Mouse (Mus musculus) forebrain, embryonic 15.5 days (tissue): Measurements from ENCODE around the gene Pxmp4. TPM values are rescaled to one million over a fixed set of nuclear protein-coding genes. Genes with fewer than 3 reads are reported as not detected.

ENCODE experiments used
- ATAC-seq: fragments of 200-750 bp; cut with Nextera tagmentation; replicated peaks from 2 replicates; pipeline ENCODE4 v1.8.0; 2017; ENCODE audit warnings: mild to moderate bottlenecking, moderate TSS enrichment, moderate library complexity
- H3K27ac ChIP-seq: fragments of 300-500 bp; sonication (generic); replicated peaks from 2 replicates; pipeline ENCODE4 v1.5.1; 2015; ENCODE audit warnings: mild to moderate bottlenecking, inconsistent platforms
- H3K27me3 ChIP-seq: fragments of 300-500 bp; sonication (generic); 2 replicates; pipeline ENCODE4 v1.6.1; 2015; ENCODE audit warnings: inconsistent platforms
- H3K36me3 ChIP-seq: fragments of 300-500 bp; sonication (generic); 2 replicates; pipeline ENCODE4 v1.6.1; 2015; ENCODE audit warnings: mild to moderate bottlenecking, inconsistent platforms
- H3K4me1 ChIP-seq: fragments of 300-500 bp; sonication (generic); 2 replicates; pipeline ENCODE4 v1.6.1; 2015; ENCODE audit warnings: inconsistent platforms
- H3K4me2 ChIP-seq: fragments of 300-500 bp; sonication (generic); replicated peaks from 2 replicates; pipeline ENCODE4 v1.6.1; 2015; ENCODE audit warnings: mild to moderate bottlenecking, inconsistent platforms
- H3K4me3 ChIP-seq: fragments of 300-500 bp; sonication (generic); 2 replicates; pipeline ENCODE4 v1.5.1; 2015; ENCODE audit warnings: mild to moderate bottlenecking, inconsistent platforms
- H3K9ac ChIP-seq: fragments of 300-500 bp; sonication (generic); replicated peaks from 2 replicates; pipeline ENCODE4 v1.6.1; 2015; ENCODE audit warnings: mild to moderate bottlenecking, inconsistent platforms
- H3K9me3 ChIP-seq: fragments of 300-500 bp; sonication (generic); 2 replicates; pipeline ENCODE4 v1.6.1; 2016; ENCODE audit warnings: inconsistent platforms
- WGBS: fragments of 180-500 bp; shearing (Covaris S2); methylation state at CpG from one replicate; pipeline ENCODE4 v1.1.7; 2015; ENCODE audit warnings: mixed read lengths; 5-methylcytosine and 5-hydroxymethylcytosine counted together
- polyA plus RNA-seq: library from polyadenylated mRNA; unstranded; fragments of >200 nt; fragmentation: Nextera tagmentation; extraction: Ambion mirVana; gene quantifications from 2 replicates; pipeline ENCODE4 v1.2.1, GENCODE M21; 2015

Pxmp4 gene
- polyA plus RNA-seq, 1 experiment from 2014 or later, result 13.4 TPM

GRCm38 (mm10) chr2:154568329-154569070 is 35.0 kb downstream of the Pxmp4 start:
- H3K9ac ChIP-seq, result peak overlapping the region; percentile 55
- H3K27ac ChIP-seq, result peak overlapping the region; percentile 73
- peak; percentile 10 for ATAC-seq
- no peaks in the 10 kb centered on the region for H3K9me3 ChIP-seq
- peak overlapping the region; percentile 90 for H3K4me2 ChIP-seq
- H3K4me1 ChIP-seq, result peaks cover 53% of the 10 kb centered on the region
- H3K4me3 ChIP-seq, result peak overlapping the region; percentile 88
- WGBS, result 2% methylated on average over 10 of the region's 10 CpGs
- H3K36me3 ChIP-seq, result no peaks in the 10 kb centered on the region
- no peaks in the 10 kb centered on the region for H3K27me3 ChIP-seq

DNA sequence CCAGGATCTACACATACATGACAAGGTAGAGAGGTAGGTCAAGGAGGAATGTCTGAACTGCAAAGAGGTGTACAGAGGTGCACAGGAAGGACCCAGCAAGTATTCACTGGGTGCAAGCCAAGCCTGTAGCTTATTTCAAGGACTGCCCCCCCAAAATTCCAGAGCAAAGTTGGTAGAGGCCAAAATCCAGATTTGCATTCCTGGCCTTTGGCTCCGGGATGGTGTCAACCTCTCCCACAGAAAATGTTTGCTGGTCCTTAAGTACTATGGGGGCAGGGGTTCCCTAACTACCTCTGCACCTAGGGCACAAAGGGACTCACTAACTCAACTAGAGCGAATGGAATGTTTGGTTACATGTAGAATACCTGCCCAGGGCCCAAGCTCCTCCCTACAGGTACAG is 35.7 kb downstream of the Pxmp4 start:
- WGBS, result 62% methylated on average over 2 of the region's 2 CpGs
- Histone ChIP-seq H3K4me3 (peak overlapping the region; percentile 88), H3K9me3 (no peaks in the 10 kb centered on the region), H3K27ac (peak overlapping the region; percentile 73), H3K27me3 (no peaks in the 10 kb centered on the region), H3K4me2 (peak overlapping the region; percentile 90), H3K9ac (no peak overlapping the region), H3K4me1 (peaks cover 53% of the 10 kb centered on the region), H3K36me3 (no peaks in the 10 kb centered on the region)
- no peak for ATAC-seq

GRCm38 (mm10) chr2:154566641-154567040 is 36.9 kb downstream of the Pxmp4 start:
- no peak overlapping the region; the same call in 1 of the 2 replicates for H3K27ac ChIP-seq
- ATAC-seq, result no peak
- peaks cover 53% of the 10 kb centered on the region for H3K4me1 ChIP-seq
- 53% methylated on average over 8 of the region's 8 CpGs for WGBS
- no peaks in the 10 kb centered on the region for H3K36me3 ChIP-seq
- no peaks in the 10 kb centered on the region for H3K9me3 ChIP-seq
- no peak overlapping the region for H3K4me3 ChIP-seq
- H3K27me3 ChIP-seq, result no peaks in the 10 kb centered on the region
- no peak overlapping the region for H3K4me2 ChIP-seq
- H3K9ac ChIP-seq, result no peak overlapping the region

- H3K27ac ChIP-seq, result peak overlapping the region; percentile 46
- H3K9me3 ChIP-seq, result no peaks in the 10 kb centered on the region
- H3K4me1 ChIP-seq, result peaks cover 49% of the 10 kb centered on the region
- no peaks in the 10 kb centered on the region for H3K36me3 ChIP-seq
- no peak overlapping the region for H3K9ac ChIP-seq
- 56% methylated on average over 3 of the region's 3 CpGs for WGBS
- ATAC-seq, result no peak
- H3K4me2 ChIP-seq, result no peak overlapping the region
- no peaks in the 10 kb centered on the region for H3K27me3 ChIP-seq
- no peak overlapping the region for H3K4me3 ChIP-seq
Observed at GRCm38 (mm10) chr2:154565562-154565961, 37.9 kb downstream of the Pxmp4 start.

DNA sequence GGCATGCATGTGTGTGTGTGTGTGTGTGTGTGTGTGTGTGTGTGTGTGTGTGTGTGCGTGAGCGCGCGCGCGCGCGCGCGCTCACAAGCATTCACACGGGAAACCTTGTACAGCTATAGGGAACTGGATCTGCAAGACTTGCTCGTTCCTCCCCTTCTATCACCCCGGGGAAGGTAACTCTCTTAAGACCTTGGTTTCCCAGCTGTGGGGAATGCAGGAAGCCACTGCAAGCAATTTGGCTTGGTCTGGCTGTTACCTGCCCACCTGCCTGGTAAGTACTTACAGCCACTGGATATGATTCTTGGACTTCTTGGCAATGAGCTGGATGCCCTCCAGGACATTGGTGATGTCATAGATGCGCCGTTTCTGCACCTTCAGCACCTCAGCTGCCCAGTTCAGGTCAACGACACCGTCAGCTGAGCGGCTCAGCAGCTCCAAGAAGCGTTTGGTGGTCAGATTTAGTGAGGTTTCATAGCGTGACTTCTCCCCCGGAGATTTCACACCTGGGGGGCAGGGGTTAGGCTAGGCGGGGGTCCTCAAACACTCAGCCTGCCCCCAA is 39.8 kb downstream of the Pxmp4 start:
- no peak overlapping the region for H3K4me2 ChIP-seq
- no peaks in the 10 kb centered on the region for H3K27me3 ChIP-seq
- H3K9me3 ChIP-seq, result no peaks in the 10 kb centered on the region
- H3K36me3 ChIP-seq, result no peaks in the 10 kb centered on the region
- 91% methylated on average over 22 of the region's 22 CpGs for WGBS
- peaks cover 42% of the 10 kb centered on the region for H3K4me1 ChIP-seq
- H3K4me3 ChIP-seq, result no peak overlapping the region
- no peak overlapping the region for H3K9ac ChIP-seq
- ATAC-seq, result no peak
- no peak overlapping the region for H3K27ac ChIP-seq

DNA sequence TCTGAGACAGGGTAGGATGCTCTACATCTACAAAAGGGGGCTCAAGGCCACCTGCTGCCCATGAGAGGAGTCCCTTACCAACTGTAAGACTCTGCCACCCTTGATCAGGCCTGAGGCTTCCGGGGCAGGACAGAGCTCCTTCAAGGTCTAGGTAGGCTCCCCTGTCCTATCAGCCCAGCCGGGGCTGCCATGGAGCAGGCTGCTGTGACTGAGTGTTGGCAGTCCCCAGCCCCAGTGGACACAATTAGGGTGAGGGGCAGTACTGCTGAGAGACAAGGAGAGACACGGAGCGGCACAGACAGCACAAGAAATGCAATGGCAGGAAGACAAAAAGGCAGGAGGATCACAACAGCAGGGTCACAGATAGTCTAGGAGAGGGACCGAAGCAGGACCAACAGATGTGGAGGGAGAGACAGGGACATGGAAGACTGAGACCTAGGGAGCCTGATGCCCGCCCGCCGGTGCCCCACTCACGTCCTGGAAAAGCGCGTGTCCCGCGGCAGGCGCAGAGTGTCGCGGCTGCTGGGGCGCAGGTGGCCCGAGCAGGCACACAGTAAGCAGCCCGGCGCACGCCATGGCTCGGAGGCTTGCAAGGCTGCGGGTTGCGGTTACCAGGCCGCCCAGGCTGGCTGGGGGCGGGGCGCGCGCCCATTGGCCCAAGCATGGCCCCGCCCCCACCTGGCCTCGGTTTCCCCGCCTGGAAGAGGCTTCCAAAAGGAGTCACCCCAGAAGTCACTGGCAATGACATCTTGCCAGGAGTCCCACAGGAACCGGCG is 45.1 kb downstream of the Pxmp4 start, which contains the start of gene Necab3:
Gene Necab3 (minus strand): TSS at position 627 of the 776 bp plus-strand sequence.
- H3K4me2 ChIP-seq, result peak within 1 kb of the TSS; percentile 70
- H3K9ac ChIP-seq, result peak within 1 kb of the TSS; percentile 54
- H3K4me3 ChIP-seq, result peak within 1 kb of the TSS; percentile 46
- no peaks in the 10 kb centered on the region for H3K36me3 ChIP-seq
- H3K4me1 ChIP-seq, result peaks cover 23% of the 10 kb centered on the region
- H3K9me3 ChIP-seq, result no peaks in the 10 kb centered on the region
- WGBS, result 6% methylated on average over 34 of the region's 34 CpGs
- no peaks in the 10 kb centered on the region for H3K27me3 ChIP-seq
- 0 out of 2 replicates have a peak within 1 kb of the TSS, but pooled peaks have one; percentile 25 for H3K27ac ChIP-seq
- ATAC-seq, result peak; percentile 71

DNA sequence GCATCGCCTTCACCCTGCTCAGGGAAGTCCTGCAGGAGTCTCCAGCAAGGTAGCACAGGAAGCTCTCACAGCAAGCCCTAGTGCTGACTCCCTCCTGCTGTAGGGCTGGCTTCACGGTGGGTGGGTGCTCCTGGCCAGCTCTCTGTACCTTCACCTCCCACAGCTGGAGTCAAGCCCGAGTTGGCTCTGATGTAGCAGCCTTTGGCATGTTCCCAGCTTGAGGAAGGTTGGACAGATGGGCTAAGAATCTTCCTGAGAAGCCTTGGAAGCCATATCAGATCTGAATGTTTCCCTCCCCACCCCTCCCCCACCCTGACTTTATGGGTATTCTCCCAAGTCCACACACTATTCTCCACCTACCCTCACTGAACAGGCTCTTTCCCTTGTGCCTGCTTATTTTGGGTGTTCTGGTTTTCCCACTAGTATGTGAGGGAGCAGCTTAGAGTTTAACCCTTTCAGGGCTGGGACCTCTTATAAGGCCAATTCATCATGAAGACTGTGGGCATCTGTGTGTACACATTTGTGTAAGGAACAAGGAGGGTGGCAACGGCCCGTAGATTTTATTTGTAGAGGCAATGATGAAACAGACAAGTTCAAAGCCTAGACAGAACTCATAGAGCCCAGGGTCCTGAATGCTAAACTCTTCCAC is 46.2 kb downstream of the Pxmp4 start:
- H3K4me3 ChIP-seq, result peak overlapping the region; percentile 46
- H3K36me3 ChIP-seq, result no peaks in the 10 kb centered on the region
- H3K4me2 ChIP-seq, result peak overlapping the region; percentile 70
- H3K4me1 ChIP-seq, result peaks cover 30% of the 10 kb centered on the region
- H3K9ac ChIP-seq, result no peak overlapping the region
- WGBS, result 41% methylated on average over 5 of the region's 5 CpGs
- no peak for ATAC-seq
- no peaks in the 10 kb centered on the region for H3K27me3 ChIP-seq
- no peaks in the 10 kb centered on the region for H3K9me3 ChIP-seq
- 0 out of 2 replicates have a peak overlapping the region, but pooled peaks have one; percentile 43 for H3K27ac ChIP-seq

GRCm38 (mm10) chr2:154555235-154555634 is 48.3 kb downstream of the Pxmp4 start:
- Histone ChIP-seq H3K9me3 (no peaks in the 10 kb centered on the region), H3K27me3 (no peaks in the 10 kb centered on the region), H3K4me1 (peaks cover 44% of the 10 kb centered on the region), H3K27ac (no peak overlapping the region), H3K9ac (no peak overlapping the region), H3K4me2 (no peak overlapping the region), H3K4me3 (no peak overlapping the region), H3K36me3 (no peaks in the 10 kb centered on the region)
- ATAC-seq, result no peak
- WGBS, result 72% methylated on average over 6 of the region's 6 CpGs

DNA sequence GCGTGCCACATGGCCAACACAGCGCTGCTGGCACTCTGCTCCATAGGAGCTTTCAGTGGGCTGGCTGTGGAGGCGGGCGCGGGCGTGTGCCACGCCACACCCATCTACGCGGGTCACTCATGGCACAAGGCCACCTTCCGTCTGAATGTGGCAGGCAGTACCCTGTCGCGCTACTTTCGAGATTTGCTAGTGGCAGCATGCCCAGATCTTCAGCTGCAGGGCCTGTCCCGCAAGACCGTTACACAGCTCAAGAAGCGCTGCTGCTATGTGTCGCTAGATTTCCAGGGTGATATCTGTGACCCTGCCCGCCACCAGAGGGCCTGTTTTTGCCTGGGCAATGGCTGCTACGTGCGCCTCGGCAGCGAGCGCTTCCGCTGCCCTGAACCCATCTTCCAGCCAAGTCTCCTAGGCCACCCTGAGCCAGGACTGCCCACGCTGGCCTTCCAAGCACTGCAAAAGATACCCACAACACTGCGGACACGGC is 51.0 kb downstream of the Pxmp4 start:
- Histone ChIP-seq H3K9me3 (no peaks in the 10 kb centered on the region), H3K4me2 (peak overlapping the region; percentile 37), H3K9ac (peak overlapping the region; percentile 14), H3K4me1 (peaks cover 44% of the 10 kb centered on the region), H3K4me3 (no peak overlapping the region), H3K27me3 (no peaks in the 10 kb centered on the region), H3K36me3 (no peaks in the 10 kb centered on the region), H3K27ac (peak overlapping the region; percentile 68)
- ATAC-seq, result peak; percentile 71
- 13% methylated on average over 27 of the region's 27 CpGs for WGBS

- Histone ChIP-seq H3K27ac (peak overlapping the region; percentile 68), H3K27me3 (no peaks in the 10 kb centered on the region), H3K9me3 (no peaks in the 10 kb centered on the region), H3K9ac (peak overlapping the region; percentile 14; the same call in 1 of the 2 replicates), H3K4me2 (peak overlapping the region; percentile 37), H3K4me1 (peaks cover 38% of the 10 kb centered on the region), H3K36me3 (no peaks in the 10 kb centered on the region), H3K4me3 (no peak overlapping the region)
- WGBS, result 35% methylated on average over 21 of the region's 21 CpGs
- no peak; the same call in 1 of the 2 replicates for ATAC-seq
Observed at GRCm38 (mm10) chr2:154551927-154552326, 51.6 kb downstream of the Pxmp4 start.

GRCm38 (mm10) chr2:154551476-154551875 is 52.0 kb downstream of the Pxmp4 start, which contains the start of gene Actl10:
Gene Actl10 (plus strand): TSS chr2:154551776.
- no peak for ATAC-seq
- peak within 1 kb of the TSS; percentile 37 for H3K4me2 ChIP-seq
- peak within 1 kb of the TSS; percentile 14 for H3K9ac ChIP-seq
- H3K9me3 ChIP-seq, result no peaks in the 10 kb centered on the region
- no peaks in the 10 kb centered on the region for H3K36me3 ChIP-seq
- peaks cover 37% of the 10 kb centered on the region for H3K4me1 ChIP-seq
- H3K4me3 ChIP-seq, result no peak within 1 kb of the TSS
- WGBS, result 84% methylated on average over 4 of the region's 4 CpGs
- peak within 1 kb of the TSS; percentile 68 for H3K27ac ChIP-seq
- no peaks in the 10 kb centered on the region for H3K27me3 ChIP-seq
